Mouse (Mus musculus): Measurements from ENCODE around the gene Pakap. TPM values are rescaled to one million over a fixed set of nuclear protein-coding genes. Genes with fewer than 3 reads are reported as not detected.

Gene Pakap
- polyA plus RNA-seq, 1 experiment from 2014 or later = 4.7 TPM

GRCm38 (mm10) chr4:57782549-57783390 lies 214.8 kb downstream of the Pakap start:
- Histone ChIP-seq H3K4me3 (peak overlapping the region; percentile 42), H3K9ac (peak overlapping the region; percentile 41), H3K36me3 (ENCODE audit: poor library complexity, severe bottlenecking) (no peaks in the 10 kb centered on the region), H3K4me1 (peaks cover 25% of the 10 kb centered on the region), H3K9me3 (replicated peaks) (no peaks in the 10 kb centered on the region), H3K4me2 (peak overlapping the region; percentile 69), H3K27me3 (peaks cover 29% of the 10 kb centered on the region), H3K27ac (no peak overlapping the region)
- 2% methylated on average over 33 of the region's 33 CpGs for WGBS
- ATAC-seq = peak; percentile 25; the same call in 1 of the 2 replicates

- no peak overlapping the region for H3K27ac ChIP-seq
- H3K9ac ChIP-seq = no peak overlapping the region
- H3K27me3 ChIP-seq = peaks cover 29% of the 10 kb centered on the region
- peaks cover 25% of the 10 kb centered on the region for H3K4me1 ChIP-seq
- H3K4me3 ChIP-seq = peak overlapping the region; percentile 42; the same call in 1 of the 2 replicates
- WGBS = 39% methylated on average over 9 of the region's 9 CpGs
- peak overlapping the region; percentile 69 for H3K4me2 ChIP-seq
- H3K36me3 ChIP-seq (ENCODE audit: poor library complexity, severe bottlenecking) = no peaks in the 10 kb centered on the region
- no peaks in the 10 kb centered on the region for H3K9me3 ChIP-seq (replicated peaks)
- ATAC-seq = no peak
These were observed 215.4 kb downstream of the Pakap start for GRCm38 (mm10) chr4:57783391-57783770.

- no peak overlapping the region for H3K27ac ChIP-seq
- WGBS = 78% methylated on average over 11 of the region's 11 CpGs
- no peak overlapping the region for H3K4me3 ChIP-seq
- H3K9ac ChIP-seq = no peak overlapping the region
- peaks cover 25% of the 10 kb centered on the region for H3K4me1 ChIP-seq
- ATAC-seq = no peak
- H3K27me3 ChIP-seq = peaks cover 29% of the 10 kb centered on the region
- no peak overlapping the region for H3K4me2 ChIP-seq
- H3K9me3 ChIP-seq (replicated peaks) = no peaks in the 10 kb centered on the region
- H3K36me3 ChIP-seq (ENCODE audit: poor library complexity, severe bottlenecking) = no peaks in the 10 kb centered on the region
These were observed 216.0 kb downstream of the Pakap start for GRCm38 (mm10) chr4:57783853-57784600.

- Histone ChIP-seq H3K9me3 (replicated peaks) (no peaks in the 10 kb centered on the region), H3K27me3 (peaks cover 7% of the 10 kb centered on the region; the same call in 1 of the 2 replicates), H3K4me2 (no peak overlapping the region), H3K4me1 (peaks cover 2% of the 10 kb centered on the region; the same call in 1 of the 2 replicates), H3K36me3 (ENCODE audit: poor library complexity, severe bottlenecking) (no peaks in the 10 kb centered on the region), H3K27ac (no peak overlapping the region), H3K4me3 (no peak overlapping the region), H3K9ac (no peak overlapping the region)
- WGBS = 54% methylated on average over 5 of the region's 5 CpGs
- ATAC-seq = no peak
These were observed 220.7 kb downstream of the Pakap start for GRCm38 (mm10) chr4:57788709-57789108.

GRCm38 (mm10) chr4:57789118-57789517 lies 221.1 kb downstream of the Pakap start:
- H3K4me3 ChIP-seq = no peak overlapping the region
- H3K9me3 ChIP-seq (replicated peaks) = no peaks in the 10 kb centered on the region
- no peaks in the 10 kb centered on the region for H3K4me1 ChIP-seq
- no peaks in the 10 kb centered on the region for H3K36me3 ChIP-seq (ENCODE audit: poor library complexity, severe bottlenecking)
- H3K9ac ChIP-seq = no peak overlapping the region
- H3K4me2 ChIP-seq = no peak overlapping the region
- no peak overlapping the region for H3K27ac ChIP-seq
- ATAC-seq = no peak
- peaks cover 3% of the 10 kb centered on the region; the same call in 1 of the 2 replicates for H3K27me3 ChIP-seq

GRCm38 (mm10) chr4:57793989-57794388 lies 226.0 kb downstream of the Pakap start:
- Histone ChIP-seq H3K27ac (no peak overlapping the region), H3K4me3 (no peak overlapping the region), H3K27me3 (no peaks in the 10 kb centered on the region), H3K4me1 (0 out of 2 replicates have a peak, but pooled peaks cover 5% of the 10 kb centered on the region), H3K36me3 (ENCODE audit: poor library complexity, severe bottlenecking) (no peaks in the 10 kb centered on the region), H3K9ac (no peak overlapping the region), H3K9me3 (replicated peaks) (no peaks in the 10 kb centered on the region), H3K4me2 (no peak overlapping the region)
- WGBS = 60% methylated on average over 8 of the region's 8 CpGs
- ATAC-seq = no peak

GRCm38 (mm10) chr4:57794547-57794946 lies 226.6 kb downstream of the Pakap start:
- no peak for ATAC-seq

GRCm38 (mm10) chr4:57797548-57798285 lies 229.7 kb downstream of the Pakap start:
- 86% methylated on average over 9 of the region's 9 CpGs for WGBS
- H3K27me3 ChIP-seq = no peaks in the 10 kb centered on the region
- no peak for ATAC-seq
- H3K36me3 ChIP-seq (ENCODE audit: poor library complexity, severe bottlenecking) = no peaks in the 10 kb centered on the region
- no peak overlapping the region for H3K27ac ChIP-seq
- H3K4me1 ChIP-seq = 0 out of 2 replicates have a peak, but pooled peaks cover 5% of the 10 kb centered on the region
- no peaks in the 10 kb centered on the region for H3K9me3 ChIP-seq (replicated peaks)
- H3K9ac ChIP-seq = no peak overlapping the region
- H3K4me3 ChIP-seq = no peak overlapping the region
- no peak overlapping the region for H3K4me2 ChIP-seq

More at GRCm38 (mm10) chr4:57794547-57794946, 226.6 kb downstream of the Pakap start:
- Histone ChIP-seq H3K27ac (no peak overlapping the region), H3K4me2 (no peak overlapping the region), H3K4me3 (no peak overlapping the region), H3K4me1 (0 out of 2 replicates have a peak, but pooled peaks cover 5% of the 10 kb centered on the region), H3K27me3 (no peaks in the 10 kb centered on the region), H3K36me3 (ENCODE audit: poor library complexity, severe bottlenecking) (no peaks in the 10 kb centered on the region), H3K9me3 (replicated peaks) (no peaks in the 10 kb centered on the region), H3K9ac (no peak overlapping the region)
- 39% methylated on average over 3 of the region's 3 CpGs for WGBS

- H3K27ac ChIP-seq = no peak overlapping the region
- H3K4me1 ChIP-seq = 0 out of 2 replicates have a peak, but pooled peaks cover 5% of the 10 kb centered on the region
- H3K36me3 ChIP-seq (ENCODE audit: poor library complexity, severe bottlenecking) = no peaks in the 10 kb centered on the region
- H3K27me3 ChIP-seq = no peaks in the 10 kb centered on the region
- no peak overlapping the region for H3K4me2 ChIP-seq
- 0 out of 2 replicates have a peak, but pooled peaks have one; percentile 27 for ATAC-seq
- WGBS = 17% methylated on average over 10 of the region's 10 CpGs
- H3K4me3 ChIP-seq = no peak overlapping the region
- H3K9ac ChIP-seq = no peak overlapping the region
- H3K9me3 ChIP-seq (replicated peaks) = no peaks in the 10 kb centered on the region
These were observed 230.5 kb downstream of the Pakap start for GRCm38 (mm10) chr4:57798286-57799018.

- no peak overlapping the region for H3K4me3 ChIP-seq
- H3K36me3 ChIP-seq (ENCODE audit: poor library complexity, severe bottlenecking) = no peaks in the 10 kb centered on the region
- no peak overlapping the region for H3K27ac ChIP-seq
- 68% methylated on average over 1 of the region's 1 CpGs for WGBS
- H3K9me3 ChIP-seq (replicated peaks) = no peaks in the 10 kb centered on the region
- 0 out of 2 replicates have a peak, but pooled peaks cover 5% of the 10 kb centered on the region for H3K4me1 ChIP-seq
- no peak overlapping the region for H3K4me2 ChIP-seq
- no peak for ATAC-seq
- no peak overlapping the region for H3K9ac ChIP-seq
- H3K27me3 ChIP-seq = no peaks in the 10 kb centered on the region
These were observed 231.3 kb downstream of the Pakap start for GRCm38 (mm10) chr4:57799297-57799696.

- Histone ChIP-seq H3K27ac (no peak overlapping the region), H3K4me2 (no peak overlapping the region), H3K9me3 (replicated peaks) (no peaks in the 10 kb centered on the region), H3K9ac (no peak overlapping the region), H3K27me3 (no peaks in the 10 kb centered on the region), H3K36me3 (ENCODE audit: poor library complexity, severe bottlenecking) (no peaks in the 10 kb centered on the region), H3K4me3 (no peak overlapping the region), H3K4me1 (0 out of 2 replicates have a peak, but pooled peaks cover 5% of the 10 kb centered on the region)
- WGBS = 91% methylated on average over 7 of the region's 7 CpGs
- ATAC-seq = no peak
These were observed 233.3 kb downstream of the Pakap start for GRCm38 (mm10) chr4:57801239-57801638.

Measured in forebrain, embryonic 13.5 days (tissue).